Mouse (Mus musculus) telencephalon, adult 2 months (tissue): ENCODE measurements at regions not wholly inside any gene's neighbourhood (a gene's known extent, or its start where the extent isn't known, plus 50 kb on each side); places are given as distances from the start of the nearest gene placed in this dataset.

Experiments used
- DNase-seq: peaks from one replicate; pipeline ENCODE4 v3.0.0-alpha.2; 2011; ENCODE audit warnings: low read depth, low spot score

DNA sequence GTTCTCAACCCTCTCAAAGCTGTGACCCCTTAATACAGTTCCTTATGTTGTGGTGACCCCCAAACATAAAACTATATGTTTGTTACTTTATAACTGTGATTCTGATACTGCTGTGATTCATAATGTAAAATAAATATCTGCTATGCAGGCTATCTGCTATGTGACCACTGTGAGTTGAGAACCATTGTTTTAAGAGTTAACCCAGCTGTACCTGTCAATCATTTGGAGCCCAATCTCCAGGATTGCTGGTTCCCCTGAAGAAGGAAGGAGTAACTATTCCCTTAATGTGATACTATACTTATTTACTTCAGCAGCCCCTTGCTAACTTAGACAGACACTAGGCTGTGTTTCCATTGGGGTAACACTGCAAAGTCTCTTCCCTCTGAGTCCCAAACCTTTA, 400.5 kb downstream of the Nbas start:
- DNase-seq, result no peak

DNA sequence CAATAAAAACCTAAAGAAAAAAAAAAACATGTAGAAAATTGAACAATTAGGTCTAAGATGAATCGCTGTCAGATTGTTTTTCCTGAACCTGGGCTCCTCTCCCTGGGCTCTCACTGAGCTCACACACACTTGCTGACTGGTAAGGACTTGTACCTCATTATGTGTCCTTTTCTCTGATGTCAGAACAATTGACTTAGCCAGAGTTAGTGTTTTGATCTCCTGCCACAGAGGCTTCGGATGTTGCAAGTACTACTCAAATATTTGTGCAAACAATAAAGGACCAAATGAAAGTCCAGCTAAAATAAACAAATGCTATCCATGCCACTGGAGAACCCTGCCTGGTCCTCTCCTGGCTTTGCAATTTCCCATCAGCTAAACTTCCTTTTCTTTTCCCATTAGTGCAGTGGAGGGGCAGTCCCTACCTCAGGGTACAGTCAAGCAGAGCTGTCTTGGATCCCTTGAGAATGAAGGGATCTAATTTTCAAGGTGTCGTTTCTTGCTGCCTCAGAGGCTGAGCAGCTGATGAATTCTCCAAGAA, 399.6 kb downstream of the Nbas start:
- no peak for DNase-seq

- no peak for DNase-seq
These were observed 370.4 kb downstream of the Nbas start for GRCm38 (mm10) chr12:13639336-13639735.
